Mouse (Mus musculus) lung, embryonic 14.5 days (tissue): ENCODE data around the gene Loxl4. TPM values are rescaled to one million over a fixed set of nuclear protein-coding genes. Genes with fewer than 3 reads are reported as not detected.
A peak's percentile ranks its signal among the peaks of the same experiment; 100 is the strongest.

Source experiments
- ATAC-seq: fragments of 200-750 bp; cut with Nextera tagmentation; 2 replicates; pipeline ENCODE4 v1.8.0; 2017; ENCODE audit warnings: mild to moderate bottlenecking, moderate TSS enrichment, moderate library complexity; ENCODE audit not compliant: insufficient read depth
- DNase-seq: peaks from one replicate; pipeline ENCODE4 v3.0.0-alpha.2; 2015
- H3K27ac ChIP-seq: fragments of 300-500 bp; sonication (generic); 2 replicates; pipeline ENCODE4 v1.5.1; 2014; ENCODE audit warnings: low read depth, mild to moderate bottlenecking, moderate library complexity
- H3K27me3 ChIP-seq: fragments of 300-500 bp; sonication (generic); 2 replicates; pipeline ENCODE4 v1.6.1; 2014; ENCODE audit warnings: low read length, control low read depth; ENCODE audit not compliant: insufficient read depth
- H3K36me3 ChIP-seq: fragments of 300-500 bp; sonication (generic); 2 replicates; pipeline ENCODE4 v1.6.1; 2014; ENCODE audit warnings: control low read depth; ENCODE audit not compliant: insufficient read depth
- H3K4me1 ChIP-seq: fragments of 300-500 bp; sonication (generic); 2 replicates; pipeline ENCODE4 v1.6.1; 2014; ENCODE audit warnings: antibody characterized with exemption, control low read depth; ENCODE audit not compliant: insufficient read depth
- H3K4me2 ChIP-seq: fragments of 300-500 bp; sonication (generic); 2 replicates; pipeline ENCODE4 v1.6.1; 2014; ENCODE audit warnings: mild to moderate bottlenecking
- H3K4me3 ChIP-seq: fragments of 300-500 bp; sonication (generic); 2 replicates; pipeline ENCODE4 v1.5.1; 2014; ENCODE audit warnings: low read depth, low read length
- H3K9ac ChIP-seq: fragments of 300-500 bp; sonication (generic); 2 replicates; pipeline ENCODE4 v1.6.1; 2014
- H3K9me3 ChIP-seq: fragments of 300-500 bp; sonication (generic); 2 replicates; pipeline ENCODE4 v1.6.1; 2016; ENCODE audit warnings: low read depth, low read length, control low read depth
- CTCF ChIP-seq: IDR thresholded peaks from 2 replicates; pipeline ENCODE4 v1.5.1; 2016; ENCODE audit warnings: antibody characterized with exemption, low read depth
- WGBS: fragments of 180-500 bp; shearing (Covaris S2); extraction: QIAGEN DNeasy Blood & Tissue Kit; methylation state at CpG from one replicate; pipeline ENCODE4 v1.1.7; 2014; 5-methylcytosine and 5-hydroxymethylcytosine counted together
- polyA plus RNA-seq: library from polyadenylated mRNA; unstranded; fragments of >200 nt; fragmentation: Nextera tagmentation; extraction: Ambion mirVana; gene quantifications from 2 replicates; pipeline ENCODE4 v1.2.1, GENCODE M21; 2014

Loxl4 gene
- polyA plus RNA-seq, 1 experiment from 2014 or later: 0.50 TPM

DNA sequence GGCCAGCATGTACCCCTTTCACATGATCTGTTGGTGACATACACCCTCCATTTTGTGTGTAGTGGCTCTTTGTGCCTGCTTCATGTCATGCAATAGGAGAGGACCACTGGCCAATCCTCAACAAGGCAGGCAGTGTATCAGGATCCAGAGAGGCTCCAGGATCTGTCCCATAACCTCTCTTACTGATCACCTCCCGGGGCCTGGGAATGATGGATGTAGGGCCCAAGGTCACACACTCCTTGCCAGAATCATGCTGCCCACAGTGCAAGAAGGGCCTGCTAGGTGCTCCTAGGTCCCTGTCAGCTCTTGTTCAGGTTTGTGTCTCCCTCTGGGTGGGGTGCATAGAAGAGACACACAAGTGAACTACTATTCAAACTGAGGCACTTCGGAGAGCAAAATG is 44.7 kb upstream of the Loxl4 start:
- Histone ChIP-seq H3K27ac (no peak overlapping the region), H3K4me1 (no peaks in the 10 kb centered on the region), H3K9me3 (no peaks in the 10 kb centered on the region), H3K4me3 (no peak overlapping the region), H3K9ac (no peak overlapping the region), H3K36me3 (no peaks in the 10 kb centered on the region), H3K4me2 (no peak overlapping the region), H3K27me3 (no peaks in the 10 kb centered on the region)
- no peak for TF ChIP-seq CTCF
- DNase-seq (no peak), ATAC-seq (no peak)
- 77% methylated on average over 2 of the region's 2 CpGs for WGBS

DNA sequence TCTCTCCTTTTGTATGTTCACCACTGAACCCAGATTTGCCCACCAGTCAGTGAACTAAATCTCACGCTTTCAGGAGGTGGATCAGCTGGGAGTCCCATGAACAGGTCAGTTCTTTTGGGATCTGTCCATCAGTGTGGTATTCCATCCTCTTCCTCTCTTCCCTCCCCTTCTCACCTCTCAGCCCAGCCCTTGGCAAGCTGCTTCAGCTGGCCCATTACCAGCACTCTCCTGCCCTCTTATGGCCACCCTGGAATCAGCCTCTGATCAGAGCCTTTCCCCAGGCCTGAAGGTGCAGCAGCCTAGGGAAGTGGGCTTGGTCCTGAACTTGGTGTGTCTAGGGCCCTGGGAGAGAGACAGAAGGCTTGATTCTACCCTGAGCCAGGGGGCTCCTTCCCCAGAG is 42.4 kb upstream of the Loxl4 start:
- WGBS: 44% methylated on average over 1 of the region's 1 CpGs
- no peak overlapping the region for H3K27ac ChIP-seq
- 0 out of 2 replicates have a peak, but pooled peaks have one; percentile 24 for ATAC-seq
- peak; percentile 79 for DNase-seq
- no peaks in the 10 kb centered on the region for H3K36me3 ChIP-seq
- H3K4me2 ChIP-seq: no peak overlapping the region
- H3K4me1 ChIP-seq: no peaks in the 10 kb centered on the region
- no peaks in the 10 kb centered on the region for H3K9me3 ChIP-seq
- no peaks in the 10 kb centered on the region for H3K27me3 ChIP-seq
- peak; percentile 86 for TF ChIP-seq CTCF
- H3K4me3 ChIP-seq: no peak overlapping the region
- H3K9ac ChIP-seq: no peak overlapping the region

DNA sequence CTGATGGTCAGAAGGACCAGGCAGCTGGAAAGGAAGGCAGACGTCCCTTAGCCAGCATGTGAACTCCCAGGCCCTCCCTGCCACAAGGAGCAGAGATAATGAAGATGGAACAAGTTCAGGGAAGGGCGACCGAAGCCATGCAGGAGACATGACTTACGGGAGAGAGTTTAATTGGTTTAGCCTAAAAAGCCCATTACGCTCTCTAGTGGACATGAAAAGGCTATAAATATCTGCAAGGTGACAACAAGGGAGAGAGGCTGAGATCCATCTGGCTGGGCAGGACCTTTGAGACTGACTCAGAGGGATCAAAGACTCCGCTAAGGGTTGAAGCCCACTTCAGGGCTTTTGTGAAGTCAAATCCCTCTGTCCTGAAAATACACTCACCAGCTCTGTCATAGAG is 40.5 kb upstream of the Loxl4 start:
- no peaks in the 10 kb centered on the region for H3K27me3 ChIP-seq
- no peaks in the 10 kb centered on the region for H3K36me3 ChIP-seq
- no peak overlapping the region for H3K4me2 ChIP-seq
- ATAC-seq (no peak), DNase-seq (no peak)
- no peaks in the 10 kb centered on the region for H3K4me1 ChIP-seq
- no peak for TF ChIP-seq CTCF
- 28% methylated on average over 6 of the region's 6 CpGs for WGBS
- no peak overlapping the region for H3K4me3 ChIP-seq
- no peaks in the 10 kb centered on the region for H3K9me3 ChIP-seq
- no peak overlapping the region for H3K27ac ChIP-seq
- H3K9ac ChIP-seq: no peak overlapping the region

DNA sequence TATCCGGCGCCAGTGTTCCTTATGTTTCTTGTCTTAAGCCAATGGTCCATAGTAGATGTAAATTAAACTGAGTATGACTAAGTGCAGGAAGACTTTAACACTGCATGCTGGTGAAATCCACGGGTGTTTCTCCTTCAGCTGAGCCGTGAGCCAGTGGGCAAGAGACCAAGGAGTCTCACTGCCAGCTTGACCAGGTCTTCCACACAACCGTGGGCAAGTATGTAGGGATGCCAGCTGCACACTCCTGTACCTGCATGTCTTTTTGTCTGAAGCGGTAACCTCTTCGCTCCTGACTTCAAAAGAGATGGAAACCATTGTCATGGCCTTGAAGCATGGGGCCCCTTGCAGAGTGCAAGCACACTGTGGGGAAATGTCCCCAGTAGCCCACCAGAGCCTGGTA is 39.8 kb upstream of the Loxl4 start:
- H3K4me3 ChIP-seq: no peak overlapping the region
- H3K9ac ChIP-seq: no peak overlapping the region
- no peaks in the 10 kb centered on the region for H3K4me1 ChIP-seq
- H3K27me3 ChIP-seq: no peaks in the 10 kb centered on the region
- H3K36me3 ChIP-seq: no peaks in the 10 kb centered on the region
- no peaks in the 10 kb centered on the region for H3K9me3 ChIP-seq
- 76% methylated on average over 7 of the region's 7 CpGs for WGBS
- DNase-seq (no peak), ATAC-seq (no peak)
- no peak for TF ChIP-seq CTCF
- no peak overlapping the region for H3K27ac ChIP-seq
- no peak overlapping the region for H3K4me2 ChIP-seq

DNA sequence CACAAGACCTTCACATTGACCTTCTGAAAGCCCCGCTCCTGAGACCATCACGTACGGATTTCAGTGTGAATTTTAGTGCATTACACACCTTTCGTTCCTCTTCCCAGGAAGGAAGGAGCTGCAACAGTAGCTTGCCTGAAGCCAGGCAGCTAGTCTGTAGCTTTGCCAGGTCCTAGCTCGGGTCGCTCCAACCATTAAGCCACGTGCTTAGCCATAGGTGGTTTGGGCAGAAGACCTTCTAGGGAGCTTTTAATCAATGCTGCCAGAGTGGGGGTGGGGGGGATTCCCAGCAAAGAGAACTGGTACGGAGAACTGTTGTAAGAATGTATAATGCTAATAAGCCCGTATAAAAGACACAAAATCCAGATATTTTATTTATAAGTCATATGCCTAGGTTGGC is 27.6 kb upstream of the Loxl4 start:
- no peaks in the 10 kb centered on the region for H3K9me3 ChIP-seq
- WGBS: 80% methylated on average over 9 of the region's 9 CpGs
- H3K27ac ChIP-seq: no peak overlapping the region

DNA sequence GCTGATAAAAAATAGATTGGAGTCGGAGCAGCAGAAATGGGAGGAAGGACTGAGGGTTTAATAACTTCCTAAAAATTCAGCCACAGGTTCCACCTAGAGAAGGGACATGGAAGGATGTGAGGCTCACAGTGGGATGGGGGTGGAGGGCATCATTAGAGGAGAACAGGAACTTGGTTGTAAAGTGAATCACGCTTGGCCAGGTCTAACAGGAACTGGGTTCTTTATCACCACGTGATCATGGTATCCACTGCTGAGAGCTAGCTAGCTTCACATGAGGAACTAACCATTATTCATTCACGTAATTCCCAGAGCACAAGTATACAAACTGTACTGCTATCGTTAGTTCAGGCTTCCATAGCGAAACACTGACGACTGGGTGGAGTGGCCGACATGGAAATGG is 26.9 kb upstream of the Loxl4 start:
- H3K4me1 ChIP-seq: no peaks in the 10 kb centered on the region; the same call in 1 of the 2 replicates
- no peaks in the 10 kb centered on the region for H3K36me3 ChIP-seq
- 42% methylated on average over 8 of the region's 8 CpGs for WGBS
- H3K27ac ChIP-seq: no peak overlapping the region
- no peak overlapping the region for H3K4me3 ChIP-seq
- H3K9ac ChIP-seq: no peak overlapping the region
- no peak overlapping the region for H3K4me2 ChIP-seq
- ATAC-seq: no peak
- TF ChIP-seq CTCF: no peak
- no peaks in the 10 kb centered on the region for H3K27me3 ChIP-seq
- no peak for DNase-seq
- no peaks in the 10 kb centered on the region for H3K9me3 ChIP-seq

More for the DNA sequence above, 27.6 kb upstream of the Loxl4 start:
- Histone ChIP-seq H3K4me3 (no peak overlapping the region), H3K27me3 (no peaks in the 10 kb centered on the region), H3K9ac (no peak overlapping the region), H3K4me2 (no peak overlapping the region), H3K36me3 (no peaks in the 10 kb centered on the region), H3K4me1 (no peaks in the 10 kb centered on the region; the same call in 1 of the 2 replicates)
- no peak for TF ChIP-seq CTCF
- no peak for DNase-seq
- no peak for ATAC-seq

DNA sequence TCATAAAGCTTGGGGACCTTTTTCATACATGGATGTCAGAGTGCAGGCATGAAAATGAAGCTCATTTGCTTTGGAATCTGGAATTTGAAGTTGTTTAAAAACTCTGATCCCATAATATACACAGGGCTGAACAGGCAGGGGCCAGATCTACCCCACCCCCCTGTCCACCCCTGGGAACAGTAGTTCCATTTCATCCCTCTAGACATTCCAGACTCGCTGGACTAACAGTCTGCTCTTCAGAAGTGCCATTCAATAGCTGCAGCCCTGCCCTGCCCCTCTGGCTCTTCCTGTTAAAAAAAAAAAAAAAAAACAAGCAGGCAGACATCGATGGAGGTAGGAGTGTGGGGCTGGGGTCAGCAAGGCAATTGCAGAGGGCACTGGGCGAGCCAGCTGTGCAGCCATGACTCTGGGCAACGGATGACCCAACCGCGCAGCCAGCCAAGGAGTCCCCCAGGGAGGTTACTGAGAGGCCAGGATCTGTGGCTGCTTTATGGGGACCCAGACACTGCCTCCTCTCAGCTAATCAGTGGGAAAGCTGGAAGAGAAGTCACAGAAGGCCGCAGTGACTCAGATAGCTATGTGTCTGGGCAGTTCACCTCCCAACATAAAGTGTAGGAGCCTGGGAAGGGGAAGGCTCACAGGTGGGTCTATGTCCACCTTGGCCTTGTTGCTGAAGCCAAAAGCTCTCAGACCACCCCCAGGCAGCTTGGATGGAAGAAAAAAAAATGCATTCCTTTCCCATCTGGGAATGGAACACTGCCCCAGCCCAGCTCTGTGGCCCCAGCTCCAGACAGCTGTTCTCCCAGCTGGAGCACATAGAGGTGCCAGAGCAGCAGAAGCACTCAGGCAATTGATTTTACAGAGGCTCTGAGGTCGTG is 26.2 kb upstream of the Loxl4 start:
- ATAC-seq: no peak; the same call in 1 of the 2 replicates
- WGBS: 27% methylated on average over 8 of the region's 8 CpGs

More for the DNA sequence above, 26.2 kb upstream of the Loxl4 start:
- H3K9ac ChIP-seq: no peak overlapping the region
- H3K4me3 ChIP-seq: no peak overlapping the region
- no peak overlapping the region for H3K4me2 ChIP-seq
- peak overlapping the region; percentile 69; the same call in 1 of the 2 replicates for H3K27ac ChIP-seq
- TF ChIP-seq CTCF: no peak
- H3K4me1 ChIP-seq: no peaks in the 10 kb centered on the region; the same call in 1 of the 2 replicates
- H3K9me3 ChIP-seq: no peaks in the 10 kb centered on the region
- no peaks in the 10 kb centered on the region for H3K27me3 ChIP-seq
- peak; percentile 53 for DNase-seq
- H3K36me3 ChIP-seq: no peaks in the 10 kb centered on the region
